Mouse (Mus musculus): ENCODE data around the gene 4930562C15Rik. TPM values are rescaled to one million over a fixed set of nuclear protein-coding genes. Genes with fewer than 3 reads are reported as not detected.
A peak's percentile ranks its signal among the peaks of the same experiment; 100 is the strongest.

4930562C15Rik gene
- polyA plus RNA-seq, 1 experiment from 2014 or later, result 0.05 TPM

DNA sequence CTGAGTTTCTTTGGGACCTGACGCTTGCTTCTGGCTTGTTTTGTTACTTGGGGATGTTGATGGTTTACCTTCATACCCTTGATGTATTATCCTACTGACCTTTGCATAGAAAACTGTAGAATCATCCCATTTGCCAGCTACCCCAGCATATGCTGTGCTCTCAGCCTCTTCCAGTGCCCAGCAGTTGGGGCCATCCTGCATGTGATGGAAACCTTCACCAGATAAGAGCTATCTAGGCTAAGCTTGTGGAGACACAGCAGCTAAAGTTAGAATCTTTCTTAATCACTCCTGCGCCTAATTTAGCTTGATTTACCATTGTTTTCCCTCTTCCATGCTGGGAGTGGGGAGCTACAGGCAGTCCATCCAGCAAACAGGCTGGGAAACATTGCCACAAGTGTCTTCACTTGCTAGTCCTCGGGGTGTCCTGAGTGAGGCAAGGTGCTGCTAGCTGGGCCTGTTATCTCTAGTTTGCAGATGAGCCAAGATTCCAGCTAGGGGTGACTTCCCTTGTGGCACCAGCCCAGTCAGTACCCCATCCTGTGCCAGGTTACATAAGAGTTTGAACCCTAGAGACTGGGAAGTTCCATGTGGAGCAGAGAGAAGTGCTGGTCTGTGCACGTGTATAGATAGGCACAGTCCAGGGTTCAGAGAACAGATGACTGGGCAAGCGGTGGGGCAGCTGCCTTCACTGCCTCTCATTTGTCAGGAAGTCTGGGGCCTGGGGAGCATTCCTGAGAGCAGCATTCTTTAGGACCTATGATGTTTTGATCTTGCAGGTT lies 61.2 kb downstream of the 4930562C15Rik start:
- ATAC-seq (ENCODE audit: low read depth), result peak; percentile 87
- Histone ChIP-seq H3K4me2 (ENCODE audit: low read depth, low read length) (peak overlapping the region; percentile 0; the same call in 1 of the 2 replicates), H3K36me3 (ENCODE audit: control insufficient read depth, insufficient read depth) (no peaks in the 10 kb centered on the region), H3K9ac (ENCODE audit: low read depth, low read length) (no peak overlapping the region), H3K27ac (ENCODE audit: low read length) (peak overlapping the region; percentile 71), H3K4me1 (ENCODE audit: control insufficient read depth, low read depth, low read length) (peaks cover 29% of the 10 kb centered on the region), H3K9me3 (replicated peaks; ENCODE audit: control insufficient read depth, low read length) (no peaks in the 10 kb centered on the region), H3K27me3 (ENCODE audit: control insufficient read depth, insufficient read depth, low read depth, low read length) (no peaks in the 10 kb centered on the region), H3K4me3 (ENCODE audit: low read depth, low read length) (no peak overlapping the region)
- WGBS (ENCODE audit: insufficient replicate concordance), result 12% methylated on average over 5 of the region's 5 CpGs

DNA sequence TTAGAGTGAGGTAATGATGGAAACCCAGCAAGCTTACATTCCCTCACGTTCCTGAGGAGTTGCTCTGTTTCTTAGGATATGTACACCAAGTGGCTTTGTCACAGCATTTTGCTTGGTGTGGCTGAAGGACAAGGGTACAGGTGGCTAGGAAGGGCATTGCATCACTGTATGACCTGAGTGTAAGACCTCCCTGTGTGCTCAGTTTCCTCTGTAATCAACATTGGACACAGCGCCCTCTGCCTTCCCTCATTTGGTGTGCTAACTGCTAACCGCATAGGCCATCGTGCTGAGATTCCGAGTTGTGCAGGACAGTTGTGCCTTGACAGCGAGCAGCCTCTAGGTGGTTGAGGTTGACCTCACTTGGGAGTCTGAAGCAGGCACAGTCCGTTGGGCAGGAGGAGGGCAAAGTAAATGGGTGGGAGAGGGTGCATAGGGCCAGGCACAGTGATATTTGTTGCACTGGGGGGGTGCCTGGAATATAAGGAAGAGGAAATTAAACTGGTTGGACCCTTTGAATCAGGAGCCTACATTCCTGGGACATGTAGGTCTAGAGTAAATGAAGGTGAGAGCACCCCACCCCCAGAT lies 62.0 kb downstream of the 4930562C15Rik start:
- ATAC-seq (ENCODE audit: low read depth), result peak; percentile 45
- no peak overlapping the region for H3K4me3 ChIP-seq (ENCODE audit: low read depth, low read length)
- peaks cover 29% of the 10 kb centered on the region for H3K4me1 ChIP-seq (ENCODE audit: control insufficient read depth, low read depth, low read length)
- 48% methylated on average over 7 of the region's 7 CpGs for WGBS (ENCODE audit: insufficient replicate concordance)
- H3K9ac ChIP-seq (ENCODE audit: low read depth, low read length), result no peak overlapping the region
- H3K27ac ChIP-seq (ENCODE audit: low read length), result peak overlapping the region; percentile 71
- 0 out of 2 replicates have a peak overlapping the region, but pooled peaks have one; percentile 0 for H3K4me2 ChIP-seq (ENCODE audit: low read depth, low read length)
- no peaks in the 10 kb centered on the region for H3K27me3 ChIP-seq (ENCODE audit: control insufficient read depth, insufficient read depth, low read depth, low read length)
- no peaks in the 10 kb centered on the region for H3K36me3 ChIP-seq (ENCODE audit: control insufficient read depth, insufficient read depth)
- H3K9me3 ChIP-seq (replicated peaks; ENCODE audit: control insufficient read depth, low read length), result no peaks in the 10 kb centered on the region

DNA sequence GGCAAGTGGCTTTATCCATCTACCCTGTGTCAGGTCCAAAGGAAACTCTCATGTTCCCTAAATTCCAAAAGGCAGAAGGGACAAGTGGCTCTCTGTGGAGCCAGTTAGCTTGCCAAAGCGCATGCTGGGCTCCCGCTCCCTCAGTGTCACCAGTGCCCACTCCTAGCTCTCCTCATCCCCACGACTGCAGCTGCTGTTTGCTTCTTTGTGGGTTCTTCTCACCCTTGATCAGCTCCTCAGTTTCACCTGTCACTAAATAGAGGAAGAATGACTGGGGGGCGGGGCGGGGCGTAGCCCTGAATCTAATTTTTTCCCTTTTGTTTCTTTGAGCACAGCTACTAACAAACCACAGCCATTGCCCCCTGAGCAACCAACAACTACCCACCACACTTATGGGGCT lies 63.7 kb downstream of the 4930562C15Rik start:
- Histone ChIP-seq H3K4me2 (ENCODE audit: low read depth, low read length) (no peak overlapping the region), H3K36me3 (ENCODE audit: control insufficient read depth, insufficient read depth) (no peaks in the 10 kb centered on the region), H3K4me3 (ENCODE audit: low read depth, low read length) (no peak overlapping the region), H3K27ac (ENCODE audit: low read length) (no peak overlapping the region), H3K9ac (ENCODE audit: low read depth, low read length) (no peak overlapping the region), H3K9me3 (replicated peaks; ENCODE audit: control insufficient read depth, low read length) (no peaks in the 10 kb centered on the region), H3K4me1 (ENCODE audit: control insufficient read depth, low read depth, low read length) (peaks cover 38% of the 10 kb centered on the region), H3K27me3 (ENCODE audit: control insufficient read depth, insufficient read depth, low read depth, low read length) (no peaks in the 10 kb centered on the region)
- 73% methylated on average over 6 of the region's 6 CpGs for WGBS (ENCODE audit: insufficient replicate concordance)
- no peak for ATAC-seq (ENCODE audit: low read depth)

DNA sequence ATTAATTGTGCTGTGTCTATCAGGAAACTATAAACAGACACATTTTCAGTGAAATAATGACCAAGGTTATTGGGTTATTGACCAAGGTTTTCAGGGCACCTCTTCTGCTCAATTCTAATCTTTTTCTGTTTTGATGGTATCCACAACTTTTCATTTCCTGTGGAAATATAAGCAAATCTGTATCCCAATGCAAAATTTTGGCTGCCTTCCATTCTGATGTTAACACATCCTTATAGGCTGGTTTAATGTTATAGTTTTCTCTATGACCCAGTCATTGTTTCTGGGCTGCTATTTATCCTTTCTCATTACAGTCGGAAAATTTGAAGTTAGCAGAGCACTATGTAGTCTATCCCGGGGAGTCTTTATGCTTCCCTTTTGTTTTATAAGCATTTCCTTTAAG lies 64.5 kb downstream of the 4930562C15Rik start:
- 69% methylated on average over 2 of the region's 2 CpGs for WGBS (ENCODE audit: insufficient replicate concordance)
- no peak overlapping the region for H3K9ac ChIP-seq (ENCODE audit: low read depth, low read length)
- H3K9me3 ChIP-seq (replicated peaks; ENCODE audit: control insufficient read depth, low read length), result no peaks in the 10 kb centered on the region
- H3K4me1 ChIP-seq (ENCODE audit: control insufficient read depth, low read depth, low read length), result peaks cover 35% of the 10 kb centered on the region
- no peaks in the 10 kb centered on the region for H3K27me3 ChIP-seq (ENCODE audit: control insufficient read depth, insufficient read depth, low read depth, low read length)
- H3K4me3 ChIP-seq (ENCODE audit: low read depth, low read length), result no peak overlapping the region
- no peak for ATAC-seq (ENCODE audit: low read depth)
- H3K36me3 ChIP-seq (ENCODE audit: control insufficient read depth, insufficient read depth), result no peaks in the 10 kb centered on the region
- no peak overlapping the region for H3K4me2 ChIP-seq (ENCODE audit: low read depth, low read length)
- no peak overlapping the region for H3K27ac ChIP-seq (ENCODE audit: low read length)

DNA sequence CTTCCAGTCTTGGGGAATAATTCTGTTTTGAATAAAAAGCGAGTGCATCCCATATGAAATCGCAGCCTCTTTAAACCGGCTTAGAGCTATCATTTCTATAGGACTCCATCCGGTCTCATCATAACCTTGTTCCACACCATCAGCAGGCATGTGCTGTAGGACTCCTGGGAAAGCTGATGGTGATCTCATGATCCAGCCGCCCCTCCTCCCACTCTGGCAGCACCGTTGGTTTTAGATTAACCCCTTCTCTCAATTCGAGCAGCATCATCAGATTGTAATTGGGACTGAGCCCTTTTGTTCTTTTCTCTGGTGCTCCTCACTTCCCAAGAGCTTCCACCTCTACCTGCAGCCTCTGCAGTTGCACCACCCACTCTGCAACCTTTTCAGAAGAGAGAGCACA lies 66.0 kb downstream of the 4930562C15Rik start:
- no peak for ATAC-seq (ENCODE audit: low read depth)
- H3K4me1 ChIP-seq (ENCODE audit: control insufficient read depth, low read depth, low read length), result peaks cover 24% of the 10 kb centered on the region

DNA sequence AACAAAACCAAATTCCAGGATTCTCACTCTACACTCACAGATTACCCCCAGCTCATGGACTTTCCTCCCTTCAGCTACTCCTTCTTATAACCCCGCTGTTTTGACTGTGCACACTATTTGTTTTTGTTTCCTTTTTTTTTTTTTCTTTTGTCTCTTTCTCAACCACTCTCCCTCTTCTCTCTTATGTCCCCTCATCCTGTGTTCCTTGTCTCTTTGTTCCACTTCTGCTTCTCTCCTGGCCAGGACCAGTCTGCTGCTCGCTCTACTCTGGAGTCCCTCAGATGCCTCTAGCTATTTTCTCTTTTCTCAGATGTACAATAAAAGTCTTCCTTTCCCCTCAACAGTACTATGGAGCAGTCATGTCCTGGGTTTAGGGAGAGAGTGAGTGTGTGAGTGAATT lies 67.2 kb downstream of the 4930562C15Rik start:
- ATAC-seq (ENCODE audit: low read depth), result no peak
- Histone ChIP-seq H3K9ac (ENCODE audit: low read depth, low read length) (no peak overlapping the region), H3K27me3 (ENCODE audit: control insufficient read depth, insufficient read depth, low read depth, low read length) (no peaks in the 10 kb centered on the region), H3K4me1 (ENCODE audit: control insufficient read depth, low read depth, low read length) (peaks cover 11% of the 10 kb centered on the region), H3K4me3 (ENCODE audit: low read depth, low read length) (no peak overlapping the region), H3K4me2 (ENCODE audit: low read depth, low read length) (no peak overlapping the region), H3K36me3 (ENCODE audit: control insufficient read depth, insufficient read depth) (no peaks in the 10 kb centered on the region), H3K9me3 (replicated peaks; ENCODE audit: control insufficient read depth, low read length) (no peaks in the 10 kb centered on the region), H3K27ac (ENCODE audit: low read length) (no peak overlapping the region)
- WGBS (ENCODE audit: insufficient replicate concordance), result 60% methylated on average over 2 of the region's 2 CpGs

More for the DNA sequence above, 66.0 kb downstream of the 4930562C15Rik start:
- no peak overlapping the region for H3K4me2 ChIP-seq (ENCODE audit: low read depth, low read length)
- H3K9ac ChIP-seq (ENCODE audit: low read depth, low read length), result no peak overlapping the region
- WGBS (ENCODE audit: insufficient replicate concordance), result 65% methylated on average over 7 of the region's 7 CpGs
- no peaks in the 10 kb centered on the region for H3K9me3 ChIP-seq (replicated peaks; ENCODE audit: control insufficient read depth, low read length)
- H3K27ac ChIP-seq (ENCODE audit: low read length), result no peak overlapping the region
- no peaks in the 10 kb centered on the region for H3K36me3 ChIP-seq (ENCODE audit: control insufficient read depth, insufficient read depth)
- no peaks in the 10 kb centered on the region for H3K27me3 ChIP-seq (ENCODE audit: control insufficient read depth, insufficient read depth, low read depth, low read length)
- no peak overlapping the region for H3K4me3 ChIP-seq (ENCODE audit: low read depth, low read length)

DNA sequence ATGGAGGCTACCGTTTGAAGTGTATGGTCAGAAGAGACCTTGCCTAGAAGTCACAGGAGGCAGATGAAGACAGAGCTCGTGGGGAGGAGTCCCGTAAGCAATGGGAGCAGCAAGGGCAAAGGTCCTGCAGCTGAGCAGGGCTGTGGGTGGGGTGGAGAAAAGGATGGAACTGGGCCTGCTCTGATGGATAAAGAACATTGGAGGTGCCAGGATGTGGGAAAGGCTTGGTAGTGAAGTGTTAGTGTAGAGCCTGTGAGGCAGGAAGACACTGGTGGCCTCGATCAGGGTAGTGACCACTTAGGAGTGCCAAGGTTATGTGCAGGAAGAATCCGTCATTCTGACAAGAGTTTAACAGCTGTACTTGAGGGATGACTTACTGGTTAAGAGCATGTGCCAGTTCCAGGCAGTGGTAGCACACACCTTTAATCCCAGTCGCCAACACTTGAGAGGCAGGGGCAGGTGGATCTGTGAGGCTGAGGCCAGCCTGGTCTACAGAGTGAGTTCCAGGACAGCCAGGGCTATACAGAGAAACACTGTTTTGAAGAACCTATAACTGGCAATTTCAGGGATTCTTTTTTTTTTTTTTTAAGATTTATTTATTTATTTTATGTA lies 68.4 kb downstream of the 4930562C15Rik start:
- H3K36me3 ChIP-seq (ENCODE audit: control insufficient read depth, insufficient read depth), result no peaks in the 10 kb centered on the region
- no peaks in the 10 kb centered on the region for H3K27me3 ChIP-seq (ENCODE audit: control insufficient read depth, insufficient read depth, low read depth, low read length)
- peaks cover 11% of the 10 kb centered on the region for H3K4me1 ChIP-seq (ENCODE audit: control insufficient read depth, low read depth, low read length)
- no peaks in the 10 kb centered on the region for H3K9me3 ChIP-seq (replicated peaks; ENCODE audit: control insufficient read depth, low read length)
- H3K9ac ChIP-seq (ENCODE audit: low read depth, low read length), result no peak overlapping the region
- no peak overlapping the region for H3K27ac ChIP-seq (ENCODE audit: low read length)
- no peak overlapping the region for H3K4me3 ChIP-seq (ENCODE audit: low read depth, low read length)
- no peak overlapping the region for H3K4me2 ChIP-seq (ENCODE audit: low read depth, low read length)
- 61% methylated on average over 6 of the region's 6 CpGs for WGBS (ENCODE audit: insufficient replicate concordance)
- ATAC-seq (ENCODE audit: low read depth), result peak; percentile 26; the same call in 1 of the 2 replicates

DNA sequence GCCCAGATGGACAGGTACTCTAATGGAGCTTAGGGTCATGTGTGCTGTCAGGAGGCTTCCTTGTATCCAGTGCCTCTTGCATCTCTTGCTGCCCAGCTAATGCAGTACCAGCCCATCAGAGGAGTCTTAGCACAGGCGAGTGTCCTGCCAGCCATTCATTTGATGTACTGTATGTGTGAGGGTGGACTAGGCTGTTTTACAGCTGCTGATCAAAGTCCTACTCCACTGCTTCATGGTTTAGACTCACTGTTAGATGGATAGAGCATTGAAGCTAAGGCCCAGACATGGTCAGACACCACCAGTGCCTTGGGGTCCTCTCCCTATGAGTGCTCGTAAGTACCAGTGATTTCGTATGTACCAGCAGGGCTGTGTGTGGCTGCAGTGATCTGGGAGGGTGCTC lies 69.7 kb downstream of the 4930562C15Rik start:
- no peak overlapping the region for H3K4me3 ChIP-seq (ENCODE audit: low read depth, low read length)
- H3K27ac ChIP-seq (ENCODE audit: low read length), result no peak overlapping the region
- peaks cover 11% of the 10 kb centered on the region for H3K4me1 ChIP-seq (ENCODE audit: control insufficient read depth, low read depth, low read length)
- H3K4me2 ChIP-seq (ENCODE audit: low read depth, low read length), result no peak overlapping the region
- no peaks in the 10 kb centered on the region for H3K27me3 ChIP-seq (ENCODE audit: control insufficient read depth, insufficient read depth, low read depth, low read length)
- no peaks in the 10 kb centered on the region for H3K9me3 ChIP-seq (replicated peaks; ENCODE audit: control insufficient read depth, low read length)
- WGBS (ENCODE audit: insufficient replicate concordance), result 67% methylated on average over 3 of the region's 3 CpGs
- no peak for ATAC-seq (ENCODE audit: low read depth)
- no peak overlapping the region for H3K9ac ChIP-seq (ENCODE audit: low read depth, low read length)
- no peaks in the 10 kb centered on the region for H3K36me3 ChIP-seq (ENCODE audit: control insufficient read depth, insufficient read depth)

GRCm38 (mm10) chr16:4905591-4905990 lies 70.4 kb downstream of the 4930562C15Rik start:
- Histone ChIP-seq H3K4me1 (ENCODE audit: control insufficient read depth, low read depth, low read length) (peaks cover 11% of the 10 kb centered on the region), H3K9me3 (replicated peaks; ENCODE audit: control insufficient read depth, low read length) (no peaks in the 10 kb centered on the region), H3K4me3 (ENCODE audit: low read depth, low read length) (no peak overlapping the region), H3K36me3 (ENCODE audit: control insufficient read depth, insufficient read depth) (no peaks in the 10 kb centered on the region), H3K27ac (ENCODE audit: low read length) (no peak overlapping the region), H3K9ac (ENCODE audit: low read depth, low read length) (no peak overlapping the region), H3K27me3 (ENCODE audit: control insufficient read depth, insufficient read depth, low read depth, low read length) (no peaks in the 10 kb centered on the region), H3K4me2 (ENCODE audit: low read depth, low read length) (no peak overlapping the region)
- 8% methylated on average over 1 of the region's 1 CpGs for WGBS (ENCODE audit: insufficient replicate concordance)
- no peak for ATAC-seq (ENCODE audit: low read depth)
